Mouse (Mus musculus) Patski (cell line): ENCODE measurements around the gene 1700001P01Rik. TPM values are rescaled to one million over a fixed set of nuclear protein-coding genes. Genes with fewer than 3 reads are reported as not detected.

ENCODE experiments used
- ATAC-seq: fragments of 100-300 bp; one replicate; pipeline ENCODE4 v1.8.0; 2021
- CTCF ChIA-PET: fragments of 350-600 bp; sonication (Branson Sonifier 250); formaldehyde crosslinking; loops from one replicate; lab custom pipeline; 2022; ENCODE audit warnings: inconsistent platforms; lab: Charles Lee
- POLR2A ChIA-PET: fragments of 350-600 bp; sonication (Branson Sonifier 250); formaldehyde crosslinking; loops from one replicate; lab custom pipeline; 2022; ENCODE audit warnings: antibody characterized with exemption, inconsistent platforms; lab: Charles Lee
- DNase-seq: peaks from one replicate; pipeline ENCODE4 v3.0.0-alpha.2; 2011; ENCODE audit warnings: low read depth, low spot score
- H3K27me3 ChIP-seq: fragments of 371-371 bp; one replicate; pipeline ENCODE4 v1.5.1; 2021
- CTCF ChIP-seq: fragments of 100-300 bp; IDR thresholded peaks from one replicate; pipeline ENCODE4 v1.5.1; 2021
- in situ Hi-C: fragments of 300-500 bp; cut with MboI; formaldehyde crosslinking; loops from 3 replicates; pipeline ENCODE4 v1.11.1; 2018; ENCODE audit warnings: low pct_unique_long_range_greater_than_20kb, mixed read lengths
- polyA plus RNA-seq: library from polyadenylated mRNA; unstranded; gene quantifications from one replicate; pipeline ENCODE4 v1.2.3, GENCODE M21; 2021

1700001P01Rik gene
- polyA plus RNA-seq, 1 experiment from 2014 or later: 0.10 TPM

- no peak for TF ChIP-seq CTCF
- DNase-seq (peak; percentile 84), ATAC-seq (peak; percentile 57)
- ChIA-PET POLR2A (interaction anchor here (0.7 to 1.2 kb wide), 5 partner anchors 9 to 383 kb away, joined by 3 to 6 read pairs (median 4); partner anchors contain the start of gene Rpl23), CTCF (interaction anchor here (1.3 to 1.4 kb wide), 2 partner anchors 8 to 18 kb away, joined by 3 to 4 read pairs; no protein-coding TSS in a partner anchor)
- in situ Hi-C loops: no loop called here
- no peaks in the 10 kb centered on the region for H3K27me3 ChIP-seq
Measured at GRCm38 (mm10) chr11:97766154-97766881, 9.4 kb downstream of the 1700001P01Rik start, which contains the start of gene Cwc25. Cwc25 (minus strand) TSS chr11:97766556.

DNA sequence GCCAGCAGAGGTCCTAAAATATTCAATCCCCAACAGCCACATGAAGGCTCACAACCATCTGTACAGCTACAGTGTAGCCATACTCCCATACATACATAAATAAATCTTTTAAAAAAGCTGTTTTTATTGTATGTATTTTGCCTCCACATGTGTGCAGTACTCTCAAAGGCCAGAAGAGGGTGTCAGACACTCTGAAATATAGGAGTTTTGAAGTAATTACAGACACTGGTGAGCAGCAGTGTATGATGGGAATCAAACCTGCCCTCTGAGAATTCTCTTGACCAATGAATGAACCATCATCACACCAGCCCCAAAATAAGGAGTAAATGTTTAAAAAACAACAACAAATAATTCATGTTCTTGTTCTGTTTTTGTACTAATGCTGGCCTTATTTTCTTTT is 14.1 kb downstream of the 1700001P01Rik start:
- ATAC-seq (no peak), DNase-seq (no peak)
- TF ChIP-seq CTCF: no peak
- ChIA-PET POLR2A (no interaction called here), CTCF (no interaction called here)
- no peaks in the 10 kb centered on the region for H3K27me3 ChIP-seq
- in situ Hi-C loops: no loop called here

- no peak for ATAC-seq
- no peaks in the 10 kb centered on the region for H3K27me3 ChIP-seq
- TF ChIP-seq CTCF: no peak
- no peak for DNase-seq
- POLR2A ChIA-PET: no interaction called here
- in situ Hi-C loops: no loop called here
- CTCF ChIA-PET: interaction anchor here (0.9 kb wide), 1 partner anchor 8 kb away, joined by 3 read pairs; no protein-coding TSS in a partner anchor
Measured at GRCm38 (mm10) chr11:97758942-97759341, 16.8 kb downstream of the 1700001P01Rik start.

GRCm38 (mm10) chr11:97758125-97758524 is 17.6 kb downstream of the 1700001P01Rik start:
- POLR2A ChIA-PET: interaction anchor here (0.6 kb wide), 1 partner anchor 456 kb away, joined by 3 read pairs; no protein-coding TSS in a partner anchor
- in situ Hi-C loops: no loop called here
- TF ChIP-seq CTCF: no peak
- no peak for DNase-seq
- no peak for ATAC-seq
- H3K27me3 ChIP-seq: no peaks in the 10 kb centered on the region
- CTCF ChIA-PET: no interaction called here

GRCm38 (mm10) chr11:97753277-97753676 is 22.4 kb downstream of the 1700001P01Rik start:
- TF ChIP-seq CTCF: no peak
- in situ Hi-C loops: no loop called here
- no peaks in the 10 kb centered on the region for H3K27me3 ChIP-seq
- DNase-seq (no peak), ATAC-seq (no peak)
- ChIA-PET CTCF (no interaction called here), POLR2A (no interaction called here)

DNA sequence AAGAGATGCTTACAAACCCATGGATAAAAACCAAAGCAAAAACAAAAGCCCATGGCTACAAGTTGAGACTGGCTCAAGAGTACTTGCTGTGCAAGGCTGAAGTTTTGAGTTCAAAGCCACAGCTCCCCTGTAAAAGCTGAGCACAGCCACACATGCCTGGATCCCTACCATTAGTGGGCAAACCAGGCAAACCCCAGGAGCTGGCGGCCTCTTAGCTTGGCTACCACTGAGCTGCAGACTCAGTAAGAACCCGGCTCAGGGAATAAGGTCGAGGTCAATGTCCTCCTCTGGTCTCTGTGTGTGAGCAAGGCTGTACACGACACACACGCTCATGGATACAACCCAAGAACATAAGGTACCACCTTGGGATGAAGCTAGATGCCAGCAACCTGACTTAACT is 27.2 kb downstream of the 1700001P01Rik start:
- H3K27me3 ChIP-seq: no peaks in the 10 kb centered on the region
- ATAC-seq: no peak
- no peak for TF ChIP-seq CTCF
- POLR2A ChIA-PET: no interaction called here
- DNase-seq: no peak
- in situ Hi-C loops: no loop called here
- CTCF ChIA-PET: interaction anchor here (0.7 to 1.1 kb wide), 2 partner anchors 16 to 17 kb away, joined by 3 to 4 read pairs; no protein-coding TSS in a partner anchor

DNA sequence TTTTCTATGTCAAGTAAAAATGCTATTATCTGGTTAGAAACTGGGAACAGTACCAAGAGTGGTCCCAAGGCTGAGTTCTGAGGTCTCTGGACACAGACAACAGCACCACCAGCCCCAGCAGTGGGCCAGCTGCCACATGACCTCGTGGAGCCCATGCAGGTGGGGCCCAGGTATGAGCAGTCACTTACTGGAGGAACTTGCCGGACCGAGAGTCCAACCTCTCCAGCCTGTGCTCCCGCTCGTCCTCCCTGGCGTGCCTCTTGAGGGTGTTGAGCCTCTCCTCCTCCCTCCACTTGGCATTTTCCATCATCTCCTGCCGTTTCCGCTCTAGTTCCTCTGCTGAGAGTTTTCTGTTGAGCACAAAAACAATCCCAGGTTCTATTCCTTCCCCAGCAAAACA is 27.9 kb downstream of the 1700001P01Rik start:
- no peak for DNase-seq

DNA sequence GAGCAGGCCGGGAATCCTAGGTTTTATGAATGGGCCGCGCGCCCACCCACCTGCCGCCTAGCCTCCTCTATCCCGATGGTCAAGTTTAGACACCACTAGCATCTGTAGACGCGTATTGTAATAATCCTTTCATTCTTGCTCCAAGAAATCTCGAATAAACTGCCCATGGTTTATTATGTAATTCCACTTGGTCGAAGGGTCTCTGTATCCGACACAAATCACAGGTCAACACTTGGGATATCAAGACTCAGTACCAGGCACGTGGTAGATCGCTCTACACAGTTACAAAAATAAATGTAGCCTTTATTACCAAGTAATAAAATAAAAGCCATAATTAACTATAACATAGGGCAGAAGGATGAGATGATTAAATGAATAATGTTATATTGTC is 30.4 kb downstream of the 1700001P01Rik start:
- ChIA-PET CTCF (interaction anchor here (1.4 kb wide), 1 partner anchor 10 kb away, joined by 3 read pairs; no protein-coding TSS in a partner anchor), POLR2A (interaction anchor here (1.8 kb wide), 1 partner anchor 46 kb away, joined by 6 read pairs; no protein-coding TSS in a partner anchor)
- in situ Hi-C loops: no loop called here
- ATAC-seq (no peak), DNase-seq (no peak)
- TF ChIP-seq CTCF: no peak
- no peaks in the 10 kb centered on the region for H3K27me3 ChIP-seq

More for the DNA sequence above, 27.9 kb downstream of the 1700001P01Rik start:
- in situ Hi-C loops: no loop called here
- POLR2A ChIA-PET: no interaction called here
- no peaks in the 10 kb centered on the region for H3K27me3 ChIP-seq
- CTCF ChIA-PET: no interaction called here
- no peak for TF ChIP-seq CTCF
- no peak for ATAC-seq

- ATAC-seq (peak; percentile 80), DNase-seq (peak; percentile 89)
- CTCF ChIA-PET: no interaction called here
- POLR2A ChIA-PET: interaction anchor here (1.8 kb wide), 1 partner anchor 46 kb away, joined by 6 read pairs; no protein-coding TSS in a partner anchor
- in situ Hi-C loops: no loop called here
- no peaks in the 10 kb centered on the region for H3K27me3 ChIP-seq
- no peak for TF ChIP-seq CTCF
Measured at GRCm38 (mm10) chr11:97744718-97745330, 30.9 kb downstream of the 1700001P01Rik start.

- TF ChIP-seq CTCF: no peak
- POLR2A ChIA-PET: interaction anchor here (0.7 kb wide), 1 partner anchor 8 kb away, joined by 3 read pairs; no protein-coding TSS in a partner anchor
- no peak for DNase-seq
- no peaks in the 10 kb centered on the region for H3K27me3 ChIP-seq
- CTCF ChIA-PET: no interaction called here
- in situ Hi-C loops: no loop called here
- peak; percentile 14 for ATAC-seq
Measured at GRCm38 (mm10) chr11:97744063-97744717, 31.5 kb downstream of the 1700001P01Rik start, which contains the start of gene Pip4k2b. Pip4k2b (minus strand) TSS chr11:97744704.
